Mouse (Mus musculus) embryonic fibroblast, embryonic 13.5 days (primary cell): ENCODE results near the gene Tfap2d. TPM values are rescaled to one million over a fixed set of nuclear protein-coding genes. Genes with fewer than 3 reads are reported as not detected.

ENCODE experiments used
- H3K27ac ChIP-seq: 2 replicates; pipeline ENCODE4 v1.5.1; 2012; ENCODE audit warnings: low read length, control low read depth, inconsistent platforms; ENCODE audit not compliant: insufficient read depth
- H3K4me1 ChIP-seq: 2 replicates; pipeline ENCODE4 v1.6.1; 2011; ENCODE audit warnings: low read length; ENCODE audit not compliant: control insufficient read depth, insufficient read depth
- H3K4me3 ChIP-seq: 2 replicates; pipeline ENCODE4 v1.5.1; 2011; ENCODE audit warnings: mild to moderate bottlenecking, control low read depth, low read length; ENCODE audit not compliant: insufficient read depth
- CTCF ChIP-seq: IDR thresholded peaks from 2 replicates; pipeline ENCODE4 v1.5.1; 2011; ENCODE audit warnings: mild to moderate bottlenecking, control low read depth, low read length, moderate library complexity, borderline replicate concordance; ENCODE audit not compliant: insufficient read depth
- POLR2A ChIP-seq: IDR thresholded peaks from 2 replicates; pipeline ENCODE4 v1.6.1; 2011; ENCODE audit warnings: low read depth, mild to moderate bottlenecking, control low read depth, low read length, moderate library complexity
- polyA plus RNA-seq: library from polyadenylated mRNA; stranded (reverse); fragments of >200 nt; gene quantifications from 2 replicates; pipeline ENCODE4 v1.2.4, GENCODE M21; 2011; ENCODE audit warnings: low read depth; ENCODE audit not compliant: missing spikeins, insufficient read length

Tfap2d gene
- polyA plus RNA-seq, 1 experiment = not detected

DNA sequence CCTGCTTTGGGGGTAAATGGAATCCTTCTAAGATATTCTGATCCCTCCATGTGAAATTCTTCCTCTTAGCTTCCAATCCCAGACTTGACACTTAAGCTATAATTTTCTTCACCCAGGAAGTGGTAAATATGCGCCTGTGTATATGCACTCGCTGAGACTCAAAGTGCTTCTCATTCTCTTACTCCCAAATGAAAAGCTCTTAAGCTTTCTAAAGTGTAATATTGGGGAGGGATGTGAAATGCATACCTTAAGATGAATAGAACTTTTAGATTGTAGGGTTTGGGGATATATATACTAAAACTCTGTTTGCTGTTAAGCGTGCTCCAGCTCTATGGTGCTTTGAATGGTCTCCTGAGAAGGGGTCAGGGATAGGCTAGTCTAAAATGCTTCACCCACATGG is 5.0 kb downstream of the Tfap2d start:
- Histone ChIP-seq H3K27ac (no peak overlapping the region), H3K4me3 (no peak overlapping the region), H3K4me1 (no peaks in the 10 kb centered on the region)
- TF ChIP-seq POLR2A (no peak), CTCF (no peak)

DNA sequence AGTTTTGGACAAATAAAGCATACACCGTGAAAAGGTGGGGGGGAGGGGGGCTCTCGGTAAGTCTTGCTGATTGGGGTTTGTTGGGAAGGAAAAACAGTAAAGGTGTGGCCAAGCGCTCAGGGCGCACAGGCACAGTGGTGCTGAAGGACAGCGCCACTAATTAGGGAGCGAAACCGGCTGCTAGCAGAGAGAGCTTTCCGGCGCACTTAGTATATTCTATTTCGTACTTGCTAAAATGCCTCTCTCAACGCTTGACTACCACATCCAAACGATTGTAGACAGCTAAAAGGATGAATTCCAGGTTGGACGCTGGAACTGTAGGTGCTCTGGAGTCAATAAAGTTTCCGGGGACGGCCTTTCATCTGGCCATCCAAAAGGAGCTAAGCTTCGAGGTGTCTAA is 6.9 kb downstream of the Tfap2d start:
- Histone ChIP-seq H3K4me3 (no peak overlapping the region), H3K4me1 (no peaks in the 10 kb centered on the region), H3K27ac (no peak overlapping the region)
- TF ChIP-seq POLR2A (no peak), CTCF (no peak)

DNA sequence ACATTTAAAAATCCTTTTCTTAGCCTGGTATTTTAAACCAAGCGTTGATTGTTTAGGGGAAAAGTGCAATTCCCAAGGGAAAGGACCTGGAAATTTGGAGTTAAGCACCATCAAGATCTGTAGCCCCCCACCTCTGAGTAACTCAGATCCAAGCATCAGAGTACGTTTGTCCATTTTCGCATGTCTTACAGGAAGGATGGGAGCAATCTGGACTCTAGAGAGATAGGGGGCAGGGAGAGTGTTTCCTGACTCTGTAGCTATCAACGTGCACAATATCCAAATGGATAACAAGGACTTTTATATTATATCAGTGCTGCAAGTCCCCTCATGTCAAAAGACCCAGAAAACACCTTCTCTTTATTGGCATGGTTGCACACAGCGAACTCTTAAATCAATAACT is 7.4 kb downstream of the Tfap2d start:
- Histone ChIP-seq H3K4me1 (no peaks in the 10 kb centered on the region), H3K27ac (no peak overlapping the region), H3K4me3 (no peak overlapping the region)
- TF ChIP-seq POLR2A (no peak), CTCF (no peak)

DNA sequence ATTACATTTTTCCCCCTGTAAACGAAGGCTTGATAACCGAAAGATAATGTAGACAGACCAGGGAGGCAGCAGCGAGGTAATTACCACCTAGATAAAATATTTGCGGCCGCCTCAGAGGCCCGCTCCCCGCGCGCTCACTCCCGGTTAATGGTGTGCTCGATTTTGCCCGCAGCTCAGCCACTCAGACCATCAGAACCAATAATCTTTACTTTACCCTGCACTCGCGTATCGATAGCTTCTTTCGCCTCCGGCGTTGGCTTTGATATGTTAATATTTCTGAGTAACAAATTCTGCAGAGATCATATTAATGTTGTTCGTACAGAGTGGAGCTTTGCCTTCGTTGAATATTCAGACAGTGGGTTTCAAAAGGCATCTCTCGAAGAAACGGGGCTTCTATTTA is 8.2 kb downstream of the Tfap2d start:
- H3K4me3 ChIP-seq = no peak overlapping the region
- H3K4me1 ChIP-seq = no peaks in the 10 kb centered on the region
- no peak overlapping the region for H3K27ac ChIP-seq
- no peak for TF ChIP-seq CTCF
- TF ChIP-seq POLR2A = no peak

DNA sequence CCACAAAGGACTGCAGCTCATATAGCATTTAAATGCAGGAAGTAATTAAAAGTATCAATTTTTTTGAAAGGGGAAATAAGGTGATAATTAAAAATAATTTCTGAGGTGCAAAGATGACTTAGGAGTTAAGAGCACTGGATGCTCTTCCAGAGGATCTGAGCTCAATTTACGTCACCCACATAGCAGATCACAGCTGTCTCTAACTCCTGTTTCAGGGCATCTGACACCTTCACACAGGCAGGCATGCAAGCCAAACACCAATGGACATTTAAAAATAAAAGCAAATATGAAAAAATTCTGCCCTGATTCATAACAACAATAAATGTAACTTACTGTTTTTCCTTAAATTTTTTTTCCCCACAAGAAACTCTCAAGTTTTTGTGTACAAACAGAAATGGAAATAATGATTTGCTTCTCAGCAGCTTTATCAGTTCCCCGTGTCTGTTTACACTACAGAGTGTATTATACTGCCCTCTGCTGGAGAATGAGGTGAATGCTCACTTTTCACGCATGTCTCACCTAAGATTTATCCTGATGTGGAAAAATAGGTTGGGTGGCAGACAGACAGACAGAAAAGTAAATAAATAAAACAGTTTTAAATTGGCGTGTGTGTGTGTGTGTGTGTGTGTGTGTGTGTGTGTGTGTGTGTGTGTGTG is 76.0 kb downstream of the Tfap2d start:
- Histone ChIP-seq H3K4me1 (no peaks in the 10 kb centered on the region), H3K27ac (no peak overlapping the region), H3K4me3 (no peak overlapping the region)
- TF ChIP-seq CTCF = no peak
- TF ChIP-seq POLR2A = no peak

DNA sequence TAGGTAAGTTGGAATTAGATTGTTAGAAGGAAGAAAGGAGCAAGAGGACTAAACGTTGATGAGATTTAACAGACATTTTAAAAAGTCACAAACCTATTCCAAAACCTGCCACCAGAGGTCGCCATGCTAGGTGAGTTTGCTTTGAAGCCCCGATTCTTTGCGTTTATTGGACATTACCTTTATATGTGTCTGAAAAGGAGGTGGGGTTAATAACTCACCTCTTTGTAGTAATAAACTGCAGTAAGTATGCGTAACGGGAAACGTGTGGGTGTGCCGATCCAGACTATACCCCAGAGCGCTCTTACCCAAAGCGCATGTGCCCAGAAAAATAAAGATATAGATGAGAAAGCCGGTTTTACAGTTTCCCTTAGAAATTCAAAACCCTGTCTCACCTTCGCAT is 102.8 kb downstream of the Tfap2d start:
- peak overlapping the region; percentile 50 for H3K4me3 ChIP-seq
- H3K4me1 ChIP-seq = no peaks in the 10 kb centered on the region
- 0 out of 2 replicates have a peak, but pooled peaks have one; percentile 12 for TF ChIP-seq CTCF
- TF ChIP-seq POLR2A = no peak
- H3K27ac ChIP-seq = no peak overlapping the region

DNA sequence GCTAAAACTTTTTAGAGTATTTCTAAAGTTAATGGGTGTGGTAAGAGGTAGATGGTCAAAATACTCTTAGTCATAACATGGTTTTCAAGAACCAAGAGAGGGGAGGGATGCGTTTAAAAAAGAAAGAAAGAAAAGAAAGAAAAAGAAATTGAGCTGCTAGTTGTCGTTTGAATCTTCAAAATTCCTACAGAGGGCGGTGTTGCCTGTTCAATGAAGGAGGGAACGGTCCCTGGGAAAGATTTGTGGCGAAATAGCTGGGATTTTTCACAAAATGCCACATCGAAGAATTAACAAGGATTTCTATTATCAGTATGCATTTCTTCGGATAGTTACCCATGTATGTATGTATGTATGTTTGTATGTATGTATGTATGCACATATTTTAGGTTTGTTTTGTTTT is 103.4 kb downstream of the Tfap2d start:
- TF ChIP-seq CTCF (no peak), POLR2A (no peak)
- no peak overlapping the region for H3K27ac ChIP-seq
- no peak overlapping the region for H3K4me3 ChIP-seq
- H3K4me1 ChIP-seq = no peaks in the 10 kb centered on the region

DNA sequence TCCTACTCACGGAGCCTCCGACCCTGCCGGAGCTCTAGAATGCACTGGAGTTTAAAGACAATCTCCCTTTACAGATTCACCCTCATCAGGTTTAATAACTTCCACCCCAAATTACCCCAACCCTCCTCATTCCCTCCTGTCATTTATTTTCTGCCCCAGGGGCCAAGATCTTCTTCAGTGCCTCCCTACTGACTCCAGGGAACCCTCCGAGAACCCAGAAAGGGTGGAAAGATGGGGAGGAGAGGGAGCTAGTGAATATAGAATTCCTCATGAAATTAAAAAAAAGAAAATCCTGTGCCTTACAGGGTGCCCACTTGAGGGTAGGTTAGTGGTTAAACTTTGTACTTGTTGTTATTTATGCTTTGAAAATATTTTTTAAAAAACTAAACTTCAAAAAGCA is 104.8 kb downstream of the Tfap2d start:
- Histone ChIP-seq H3K4me1 (no peaks in the 10 kb centered on the region), H3K4me3 (no peak overlapping the region), H3K27ac (no peak overlapping the region)
- no peak for TF ChIP-seq POLR2A
- TF ChIP-seq CTCF = no peak

DNA sequence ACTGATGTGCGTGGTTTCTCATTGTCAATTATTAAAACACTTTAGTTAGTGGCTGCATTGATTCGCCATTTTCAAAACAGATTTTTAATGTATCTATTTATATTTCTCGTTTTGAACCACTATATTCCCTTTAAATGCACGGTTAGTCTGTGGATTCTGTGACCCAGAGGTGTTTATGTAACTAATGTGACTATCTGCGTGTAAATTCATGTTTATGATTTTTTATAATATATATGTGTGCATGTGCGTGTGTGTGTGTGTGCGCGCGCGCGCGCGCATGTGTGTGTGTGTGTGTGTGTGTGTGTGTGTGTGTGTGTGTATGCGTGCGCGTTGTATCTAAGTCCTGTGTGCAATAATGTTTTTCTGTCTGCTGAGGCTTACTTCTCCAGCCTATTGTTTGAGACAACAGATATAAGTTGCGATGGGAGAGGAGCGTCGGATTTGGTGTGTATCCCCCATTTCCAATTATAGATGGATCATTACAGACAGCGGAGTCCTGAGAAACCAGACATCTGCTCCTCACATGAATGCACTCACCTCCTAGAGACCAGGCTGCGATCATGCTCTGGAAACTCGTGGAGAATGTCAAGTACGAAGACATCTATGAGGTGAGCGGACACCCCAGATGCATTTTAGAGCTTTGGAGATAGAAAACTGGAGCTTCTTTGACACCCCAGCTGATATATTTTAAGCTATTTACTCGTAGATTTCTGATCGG is 106.0 kb downstream of the Tfap2d start, which contains the start of gene Tfap2b:
Tfap2b (plus strand) TSS at position 274 of the 718 bp plus-strand sequence.
- no peak for TF ChIP-seq POLR2A
- Histone ChIP-seq H3K4me3 (peak within 1 kb of the TSS; percentile 33), H3K27ac (no peak within 1 kb of the TSS), H3K4me1 (no peaks in the 10 kb centered on the region)

DNA sequence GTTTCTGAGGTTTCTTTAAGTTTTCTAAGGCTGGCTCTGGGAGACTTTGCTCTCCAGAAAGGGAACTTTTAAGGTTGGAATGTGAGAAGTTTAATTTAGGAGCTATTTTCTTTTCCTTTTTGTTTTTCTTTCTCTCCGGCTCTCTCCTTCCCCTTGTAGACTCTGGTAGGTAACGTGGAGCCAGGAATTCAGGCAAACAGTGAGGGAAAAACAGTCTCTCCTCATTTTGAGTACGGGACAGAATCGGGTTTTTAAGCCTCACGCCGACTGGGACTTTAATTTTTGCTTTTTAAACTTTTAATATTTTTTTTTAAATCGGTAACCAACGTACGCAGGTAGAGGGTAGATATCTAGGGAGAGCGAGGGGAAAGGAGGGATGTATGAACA is 106.5 kb downstream of the Tfap2d start:
- no peak for TF ChIP-seq POLR2A
- TF ChIP-seq CTCF = no peak
- no peak overlapping the region for H3K27ac ChIP-seq
- H3K4me3 ChIP-seq = peak overlapping the region; percentile 33
- H3K4me1 ChIP-seq = no peaks in the 10 kb centered on the region
